Mouse (Mus musculus): Measurements from ENCODE around the gene Mlx.
A peak's percentile ranks its signal among the peaks of the same experiment; 100 is the strongest.

Gene Mlx

DNA sequence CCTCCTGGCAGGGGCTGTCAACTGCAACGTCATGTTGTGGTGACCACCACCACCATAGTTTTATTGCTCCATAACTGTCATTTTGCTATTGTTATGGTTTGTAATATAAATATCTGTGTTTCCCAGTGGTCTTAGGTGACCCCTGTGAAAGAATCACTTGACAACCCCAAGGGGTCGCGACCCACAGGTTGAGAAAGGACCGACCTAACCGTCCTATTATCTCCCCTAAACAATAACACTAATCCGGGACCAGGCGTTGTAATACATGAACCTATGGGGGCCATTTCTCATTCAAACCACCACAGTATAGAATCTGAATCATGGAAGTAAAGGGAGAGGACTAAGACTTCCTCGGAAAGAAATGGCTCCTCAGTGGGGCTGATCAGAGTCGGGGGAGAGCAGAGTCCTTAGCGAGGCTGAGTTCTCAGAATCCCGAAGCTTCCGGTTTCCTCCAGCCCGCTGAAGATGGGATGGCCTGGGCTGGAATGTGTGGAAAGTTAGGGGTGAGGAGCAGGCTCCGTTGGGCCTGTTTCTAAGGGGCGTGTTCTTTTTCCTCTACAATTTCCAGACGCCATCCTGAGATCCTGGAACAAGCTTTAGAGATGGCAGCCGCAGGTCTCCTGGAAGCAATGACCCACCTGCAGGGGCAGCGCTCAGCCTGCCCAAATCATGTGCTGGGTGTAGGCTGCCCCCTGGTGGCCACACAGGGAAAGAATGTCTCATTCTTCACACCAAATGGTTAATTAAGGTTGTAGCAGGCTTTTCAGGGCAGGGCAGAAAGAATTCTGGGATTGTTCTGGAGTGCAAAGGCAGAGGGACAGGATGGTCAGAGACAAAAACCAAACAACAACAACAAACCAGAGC is 20.3 kb upstream of the Mlx start:
- peak; percentile 96 to 97 for DNase-seq

GRCm38 (mm10) chr11:101069391-101070188 is 17.5 kb upstream of the Mlx start, which contains the start of gene Naglu:
Gene Naglu, plus strand, starts transcription at chr11:101070012.
- DNase-seq = peak; percentile 98 to 99

DNA sequence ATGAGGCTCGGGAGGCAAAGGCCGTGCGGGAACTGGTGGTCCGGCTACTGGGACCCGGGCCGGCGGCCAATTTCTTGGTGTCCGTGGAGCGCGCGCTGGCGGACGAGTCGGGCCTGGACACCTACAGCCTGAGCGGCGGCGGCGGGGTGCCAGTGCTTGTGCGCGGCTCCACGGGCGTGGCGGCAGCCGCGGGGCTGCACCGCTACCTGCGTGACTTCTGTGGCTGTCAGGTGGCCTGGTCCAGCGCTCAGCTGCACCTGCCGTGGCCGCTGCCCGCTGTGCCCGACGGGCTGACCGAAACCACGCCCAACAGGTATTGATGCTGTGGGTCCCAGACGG is 16.9 kb upstream of the Mlx start:
- no peak for DNase-seq

DNA sequence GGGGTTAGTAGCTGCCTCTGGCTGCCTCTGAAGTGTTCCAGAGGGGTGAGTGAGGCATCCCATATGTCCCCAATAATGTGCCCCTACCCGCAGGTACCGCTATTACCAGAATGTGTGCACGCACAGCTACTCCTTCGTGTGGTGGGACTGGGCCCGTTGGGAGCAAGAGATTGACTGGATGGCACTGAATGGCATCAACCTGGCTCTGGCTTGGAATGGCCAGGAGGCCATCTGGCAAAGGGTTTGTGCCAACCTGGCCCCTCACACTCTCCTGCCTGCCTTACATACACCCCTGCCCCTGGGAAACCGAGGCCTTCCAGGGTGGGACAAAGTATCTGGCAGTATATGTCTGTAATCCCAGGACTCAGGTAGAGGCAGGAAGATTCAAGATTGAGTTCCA is 16.1 kb upstream of the Mlx start:
- DNase-seq = peak; percentile 73 to 78

GRCm38 (mm10) chr11:101071810-101072428 is 15.2 kb upstream of the Mlx start:
- peak in 1 of 2 experiments; percentile 40 for DNase-seq

DNA sequence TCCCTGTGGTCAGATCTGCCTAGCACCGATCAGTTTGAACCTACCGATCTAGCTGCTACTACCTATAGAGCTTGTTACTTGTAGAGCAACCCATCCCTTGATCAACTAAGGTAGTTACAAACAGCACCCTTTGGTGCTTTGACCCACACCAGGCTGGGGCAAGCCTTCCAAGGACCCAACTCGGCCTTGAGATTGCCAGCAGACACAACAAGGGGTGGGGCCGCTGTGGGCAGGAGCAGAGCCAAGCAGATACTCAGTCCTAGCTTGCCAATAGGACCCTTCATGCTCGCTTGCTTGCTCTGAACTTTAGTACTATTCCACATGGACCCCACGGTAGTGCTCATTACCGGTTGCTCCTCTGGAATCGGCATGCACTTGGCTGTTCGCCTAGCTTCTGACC is 9.0 kb upstream of the Mlx start, which contains the start of gene Hsd17b1:
TSS of gene Hsd17b1 (plus strand) at position 291 of the 400 bp plus-strand sequence.
- DNase-seq = peak in 1 of 2 experiments; percentile 17

DNA sequence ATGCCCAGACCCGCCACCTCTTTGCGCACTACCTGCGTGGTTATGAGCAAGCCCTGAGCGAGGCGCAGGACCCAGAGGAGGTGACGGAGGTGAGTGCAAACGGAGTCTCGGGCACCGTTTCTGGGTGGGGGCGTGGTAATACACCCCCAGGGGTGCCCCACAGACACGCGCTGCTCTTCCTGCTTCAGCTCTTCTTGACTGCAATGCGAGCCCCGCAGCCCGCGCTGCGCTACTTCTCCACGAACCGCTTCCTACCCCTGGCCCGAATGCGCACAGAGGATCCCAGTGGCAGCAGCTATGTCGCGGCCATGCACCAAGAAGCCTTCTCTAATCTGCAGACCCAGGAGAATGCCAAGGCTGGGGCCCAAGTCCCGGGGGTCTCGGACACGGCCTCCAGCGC is 7.3 kb upstream of the Mlx start:
- DNase-seq = peak in 1 of 2 experiments; percentile 30

- no peak for DNase-seq
These were observed 6.7 kb upstream of the Mlx start for GRCm38 (mm10) chr11:101080421-101080820.

DNA sequence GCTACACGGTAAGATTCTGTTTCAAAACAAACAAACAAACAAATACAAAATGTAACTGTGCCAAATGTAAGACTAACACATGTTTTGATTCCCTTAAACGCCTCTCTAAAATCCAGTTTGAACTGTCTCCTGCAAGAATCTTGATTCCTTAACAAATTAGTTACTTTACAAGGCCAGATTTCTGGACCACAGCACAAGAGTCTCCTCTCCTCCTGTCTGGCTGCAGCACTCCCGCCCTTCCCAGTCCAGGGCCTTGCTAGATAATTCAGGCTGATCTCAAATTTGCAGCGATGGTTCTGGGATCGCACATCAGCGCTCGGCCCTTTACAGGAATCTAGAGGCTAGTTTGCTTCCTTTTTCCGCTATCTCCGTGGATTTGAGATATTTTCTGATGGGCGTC is 5.4 kb upstream of the Mlx start:
- DNase-seq = no peak

DNA sequence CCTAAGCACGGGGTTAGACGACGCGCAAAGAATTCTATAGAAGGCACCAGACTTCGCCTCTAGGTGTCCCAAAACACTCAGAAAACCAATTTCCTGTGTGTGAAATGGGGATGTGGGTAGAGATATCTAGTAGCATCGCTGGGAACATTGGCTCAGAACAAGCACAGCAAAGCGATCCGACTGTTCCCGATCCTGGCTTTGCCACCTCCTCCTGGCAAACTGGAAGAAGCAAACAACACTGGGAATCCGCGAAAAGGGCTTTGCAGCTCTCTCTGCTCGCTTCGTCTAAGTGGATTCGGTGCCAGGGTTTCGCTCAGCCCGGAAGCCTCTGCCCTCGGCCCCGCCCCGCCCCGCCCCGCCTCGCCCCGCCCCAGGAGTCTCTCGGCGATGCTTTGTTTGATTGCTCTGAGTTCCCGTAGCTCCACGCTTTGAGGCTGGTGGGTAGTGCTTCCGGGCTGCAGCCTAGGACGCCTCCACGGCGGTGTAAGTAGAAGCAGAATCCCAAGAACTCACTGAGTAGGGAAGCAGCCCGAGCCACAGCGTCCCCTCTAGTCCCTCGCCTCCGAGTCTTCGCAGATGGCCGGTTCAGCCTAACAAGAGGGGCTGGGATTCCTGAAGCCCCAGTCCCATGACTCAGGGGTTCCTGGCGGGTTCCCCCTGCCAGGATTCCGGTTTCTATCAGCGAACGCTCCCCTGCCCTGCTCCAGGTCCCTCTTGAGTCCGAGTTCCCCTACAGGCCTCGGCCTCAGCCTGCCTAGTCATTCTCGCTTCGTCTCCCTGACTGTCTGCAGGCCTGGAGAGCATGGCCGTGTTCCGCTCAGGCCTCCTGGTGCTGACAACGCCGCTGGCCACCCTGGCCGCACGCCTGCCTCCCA is 4.6 kb upstream of the Mlx start, which contains the start of gene Coasy:
TSS of gene Coasy (plus strand) at position 358 of the 875 bp plus-strand sequence.
- DNase-seq = peak; percentile 95

GRCm38 (mm10) chr11:101083083-101083697 is 3.9 kb upstream of the Mlx start:
- peak in 1 of 2 experiments; percentile 58 for DNase-seq

DNA sequence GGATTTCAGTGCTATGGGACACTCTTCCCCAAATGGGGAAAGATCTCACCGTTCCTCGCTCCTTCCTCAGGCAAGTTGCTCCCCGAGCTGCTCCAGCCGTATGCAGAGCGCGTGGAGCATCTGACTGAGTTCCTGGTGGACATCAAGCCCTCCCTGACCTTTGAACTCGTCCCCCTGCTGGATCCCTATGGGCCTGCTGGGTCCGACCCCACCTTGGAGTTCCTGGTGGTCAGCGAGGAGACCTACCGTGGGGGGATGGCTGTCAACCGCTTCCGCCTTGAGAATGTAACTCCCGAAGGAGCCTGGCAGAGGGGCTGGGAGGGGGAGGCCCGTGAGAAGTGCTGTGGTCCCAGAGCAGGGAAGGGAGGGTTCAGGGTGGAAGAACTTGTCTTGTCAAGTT is 2.8 kb upstream of the Mlx start:
- DNase-seq = peak in 1 of 2 experiments; percentile 9

GRCm38 (mm10) chr11:101084811-101085210 is 2.3 kb upstream of the Mlx start:
- no peak for DNase-seq

DNA sequence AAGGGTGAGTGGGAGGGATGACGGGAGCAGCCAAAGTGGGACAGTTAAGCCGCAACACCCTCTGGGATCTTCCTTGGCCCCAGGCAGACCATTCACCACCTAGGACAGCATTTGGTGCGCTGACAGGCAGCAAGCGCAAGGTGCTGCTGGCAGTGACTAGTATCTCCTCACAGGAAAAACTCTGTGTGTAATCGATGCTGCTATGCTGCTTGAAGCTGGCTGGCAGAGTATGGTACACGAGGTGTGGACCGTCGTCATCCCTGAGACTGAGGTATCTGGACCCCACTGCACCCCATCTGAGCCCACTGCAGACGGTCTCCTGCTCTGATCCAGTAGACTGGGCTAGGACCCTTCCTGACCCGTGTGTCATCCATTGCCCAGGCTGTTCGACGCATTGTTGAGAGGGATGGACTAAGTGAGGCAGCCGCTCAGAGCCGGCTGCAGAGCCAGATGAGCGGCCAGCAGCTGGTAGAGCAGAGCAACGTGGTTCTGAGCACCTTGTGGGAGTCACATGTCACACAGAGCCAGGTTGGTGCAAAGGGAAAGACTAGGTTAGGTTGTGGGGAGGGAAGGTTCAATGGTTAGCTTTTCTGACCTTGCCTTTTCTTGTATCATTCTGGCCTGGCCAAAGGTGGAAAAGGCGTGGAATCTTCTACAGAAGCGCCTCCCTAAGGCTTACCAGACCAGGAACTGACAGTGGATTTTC is 1.3 kb upstream of the Mlx start:
- no peak for DNase-seq

GRCm38 (mm10) chr11:101086323-101086674 is 778 bp upstream of the Mlx start:
- peak; percentile 75 to 77 for DNase-seq

DNA sequence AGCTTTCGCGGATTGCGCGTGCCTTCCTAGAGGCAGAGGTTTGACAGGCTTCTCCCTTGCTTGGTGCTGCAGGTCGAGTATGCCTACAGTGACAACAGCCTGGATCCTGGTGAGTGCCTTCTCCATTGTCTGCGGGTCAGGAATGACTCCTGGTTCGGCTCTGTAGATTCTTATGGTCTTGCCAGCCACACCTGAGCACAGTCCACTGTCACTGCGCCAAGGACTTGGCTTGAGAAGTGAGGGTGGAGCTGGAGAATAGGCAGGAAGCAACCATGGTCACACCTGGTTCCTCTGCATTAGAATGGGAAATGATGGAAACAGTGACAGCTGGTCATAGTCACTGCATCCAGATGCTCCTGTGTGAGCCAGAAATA is 592 bp downstream of the Mlx start:
- DNase-seq = peak; percentile 54 to 66

- no peak for DNase-seq
These were observed 2.9 kb downstream of the Mlx start for GRCm38 (mm10) chr11:101089931-101090330.

DNA sequence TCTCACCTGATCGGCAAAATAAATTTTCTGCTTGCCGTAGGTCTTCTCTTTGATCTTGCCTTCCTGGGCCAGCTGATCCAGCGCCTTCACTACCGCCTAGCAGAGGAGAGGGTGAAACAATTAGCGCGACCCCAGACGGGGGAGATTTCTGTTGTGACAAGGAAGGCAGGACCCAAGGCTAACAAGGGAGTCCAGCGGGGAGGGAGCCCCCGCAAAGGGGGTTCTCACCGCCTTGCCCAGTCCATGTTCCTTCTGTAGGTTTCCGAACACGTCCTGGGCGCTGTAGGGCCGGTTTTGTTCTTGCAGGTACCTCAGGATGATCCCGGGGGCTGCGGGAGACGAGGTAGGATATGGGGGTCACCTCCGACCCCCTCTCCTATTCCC is 7.8 kb downstream of the Mlx start:
- DNase-seq = no peak

DNA sequence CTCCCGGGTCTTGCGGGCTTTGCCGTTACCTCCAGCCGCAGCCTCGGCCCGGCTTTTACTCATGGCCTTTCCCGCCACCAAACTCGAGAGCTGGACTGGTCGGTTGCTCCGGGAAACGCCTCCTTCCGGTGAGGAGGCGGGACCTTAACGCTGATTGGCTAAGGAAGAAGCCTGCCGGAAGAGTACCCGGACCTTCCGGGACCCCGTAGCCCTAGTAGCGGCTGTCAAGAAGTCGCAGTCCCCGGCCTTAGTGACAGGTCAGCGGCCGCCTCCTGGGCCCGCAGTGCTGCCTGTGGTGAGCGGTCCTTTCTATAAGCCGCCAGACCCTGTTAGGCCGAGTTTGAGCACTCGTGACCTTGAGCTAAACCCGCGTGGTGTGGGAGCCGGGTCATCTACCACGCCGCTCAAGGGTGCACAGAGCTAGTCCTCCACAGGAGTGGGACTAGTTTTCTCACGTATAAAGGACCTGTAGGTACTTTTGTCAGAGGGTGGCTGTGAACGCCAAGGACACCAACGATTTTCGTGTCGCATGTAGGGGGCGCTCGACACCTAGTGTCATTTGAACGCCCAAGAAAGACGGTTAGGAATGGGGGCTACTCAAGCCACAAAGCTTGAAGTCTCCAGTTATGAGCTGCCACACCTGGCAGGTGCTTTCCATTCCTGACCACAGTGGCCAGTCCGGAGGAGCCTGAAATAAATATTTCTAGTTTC is 8.4 kb downstream of the Mlx start, which contains the start of gene Psmc3ip:
TSS of gene Psmc3ip (minus strand) at position 123 of the 711 bp plus-strand sequence.
- DNase-seq = peak; percentile 96 to 97

- DNase-seq = no peak
These were observed 11.2 kb downstream of the Mlx start for GRCm38 (mm10) chr11:101098231-101098630.

Measured in cerebellum, postnatal 10 days (tissue).